Mouse (Mus musculus): ENCODE measurements around the gene Trp53bp1. TPM values are rescaled to one million over a fixed set of nuclear protein-coding genes. Genes with fewer than 3 reads are reported as not detected.

Trp53bp1 gene
- total RNA-seq (2023), result 89.0 to 109 TPM (median 98.1 TPM) in 4 replicates

GRCm38 (mm10) chr2:121271236-121271927 lies at the start of gene Trp53bp1:
Gene Trp53bp1 (minus strand): TSS chr2:121271407.

GRCm38 (mm10) chr2:121288901-121289729 lies 17.9 kb upstream of the Trp53bp1 start, which contains the start of gene Map1a:
Gene Map1a (plus strand): TSS chr2:121289600.

GRCm38 (mm10) chr2:121170980-121171742 lies 100.0 kb downstream of the Trp53bp1 start, which contains the start of gene Zscan29:
Gene Zscan29 (minus strand): TSS chr2:121171125.

GRCm38 (mm10) chr2:121170481-121170971 lies 100.7 kb downstream of the Trp53bp1 start, which contains the start of gene Tubgcp4:
Gene Tubgcp4 (plus strand): TSS chr2:121170654.

Other genes starting within 250 kb of the Trp53bp1 start
- not detected in 4 replicates for gene Epb42, start 234.3 kb downstream of the Trp53bp1 start, total RNA-seq (2023)
- gene Tgm5, start 185.6 kb downstream of the Trp53bp1 start, total RNA-seq (2023), result not detected in 4 replicates
- not detected in 4 replicates for gene Tgm7, start 161.6 kb downstream of the Trp53bp1 start, total RNA-seq (2023)
- 13.6 to 19.3 TPM (median 16.8 TPM) in 4 replicates for gene Adal, start 131.0 kb downstream of the Trp53bp1 start, total RNA-seq (2023)
- gene Lcmt2, start 130.8 kb downstream of the Trp53bp1 start, total RNA-seq (2023), result 8.2 to 9.2 TPM (median 8.5 TPM) in 4 replicates
- 69.4 to 82.8 TPM (median 76.4 TPM) in 4 replicates for gene Tubgcp4, start 100.8 kb downstream of the Trp53bp1 start, total RNA-seq (2023)
- 24.6 to 30.0 TPM (median 26.4 TPM) in 4 replicates for gene Zscan29, start 100.3 kb downstream of the Trp53bp1 start, total RNA-seq (2023)
- 0.06 to 0.55 TPM (median 0.14 TPM) in 4 replicates for gene Map1a, start 18.2 kb upstream of the Trp53bp1 start, total RNA-seq (2023)
- gene Ppip5k1, start 84.0 kb upstream of the Trp53bp1 start, total RNA-seq (2023), result 24.5 to 29.2 TPM (median 25.0 TPM) in 4 replicates
- gene Ckmt1, start 86.3 kb upstream of the Trp53bp1 start, total RNA-seq (2023), result not detected in 4 replicates
- not detected in 4 replicates for gene Strc, start 115.8 kb upstream of the Trp53bp1 start, total RNA-seq (2023)
- gene Pdia3, start 142.4 kb upstream of the Trp53bp1 start, total RNA-seq (2023), result 104 to 133 TPM (median 121 TPM) in 4 replicates
- 1.9 to 4.9 TPM (median 2.5 TPM) in 4 replicates for gene Catsper2, start 142.4 kb upstream of the Trp53bp1 start, total RNA-seq (2023)
- gene Ell3, start 172.9 kb upstream of the Trp53bp1 start, total RNA-seq (2023), result 77.0 to 92.7 TPM (median 80.8 TPM) in 4 replicates
- gene Serf2, start 177.8 kb upstream of the Trp53bp1 start, total RNA-seq (2023), result 255 to 290 TPM (median 275 TPM) in 4 replicates
- gene Hypk, start 181.9 kb upstream of the Trp53bp1 start, total RNA-seq (2023), result 36.4 to 40.8 TPM (median 39.8 TPM) in 4 replicates
- gene Serinc4, start 185.4 kb upstream of the Trp53bp1 start, total RNA-seq (2023), result 0.49 to 1.8 TPM (median 0.80 TPM) in 4 replicates
- gene Mfap1b, start 202.7 kb upstream of the Trp53bp1 start, total RNA-seq (2023), result 42.9 to 51.5 TPM (median 46.5 TPM) in 4 replicates
- 43.6 to 50.9 TPM (median 46.4 TPM) in 4 replicates for gene Mfap1a, start 235.3 kb upstream of the Trp53bp1 start, total RNA-seq (2023)
- gene Wdr76, start 235.3 kb upstream of the Trp53bp1 start, total RNA-seq (2023), result 15.3 to 17.5 TPM (median 17.1 TPM) in 4 replicates